In the genomic region with DNA sequence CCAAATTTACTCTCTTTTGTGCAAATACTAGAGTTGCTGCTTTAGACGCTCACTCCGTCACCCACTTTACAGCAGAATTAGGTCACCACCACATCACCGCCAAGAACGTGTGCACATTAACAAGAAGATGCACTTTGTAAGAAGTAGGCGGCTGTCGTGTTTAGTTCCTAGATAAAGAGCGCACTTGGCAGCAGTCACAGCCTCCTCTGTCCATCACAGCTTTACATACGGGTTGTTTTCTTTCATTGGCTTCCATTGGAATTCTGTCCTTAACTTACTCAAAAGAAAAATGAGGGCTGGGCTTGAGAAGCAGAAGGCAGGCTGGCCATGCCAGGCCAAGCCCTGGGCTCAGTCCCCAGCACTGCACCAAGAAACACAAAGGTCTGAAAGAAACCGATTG, we compare ENCODE assay signal across 16 mouse cellular contexts. TPM values are rescaled to one million over a fixed set of nuclear protein-coding genes. Genes with fewer than 3 reads are reported as not detected.
DNase-seq lines count a peak whose midpoint lies in the region; ATAC-seq and TF ChIP-seq lines count a peak whose summit lies in the region.
"Had no signal": no experiment of that assay in that cellular context is flagged by ENCODE, and none has a peak within 500 bp of the region (broad histone marks: within the 10 kb centered on the region; RNA-seq: fewer than 3 reads in every experiment).

No protein-coding gene starts in this region.

- no peak for TF ChIP-seq EP300 in heart, postnatal 0 days (IDR thresholded peaks at IDR 0.05; ENCODE audit: low read depth)

- no peaks in the 10 kb centered on the region for H3K27me3 ChIP-seq in heart, postnatal 0 days (ENCODE audit: control insufficient read depth, insufficient read depth, low read length)
- no peaks in the 10 kb centered on the region for H3K27me3 ChIP-seq in heart, embryonic 12.5 days (replicated peaks)
- H3K27me3 ChIP-seq in midbrain, embryonic 14.5 days (ENCODE audit: control insufficient read depth, insufficient read depth, low read length) = no peaks in the 10 kb centered on the region
- no peaks in the 10 kb centered on the region for H3K27me3 ChIP-seq in midbrain, embryonic 10.5 days (ENCODE audit: low read depth, poor library complexity, severe bottlenecking)
- H3K27me3 ChIP-seq in neural tube, embryonic 15.5 days (replicated peaks) = no peaks in the 10 kb centered on the region
- H3K27me3 ChIP-seq: embryonic facial prominence, embryonic 13.5 days; limb, embryonic 15.5 days had no signal

- H3K9ac ChIP-seq in heart, postnatal 0 days (replicated peaks; ENCODE audit: low read depth, low read length) = no peak overlapping the region
- H3K9ac ChIP-seq in heart, embryonic 12.5 days = no peak overlapping the region
- no peak overlapping the region for H3K9ac ChIP-seq in midbrain, embryonic 14.5 days (replicated peaks; ENCODE audit: low read length)
- H3K9ac ChIP-seq in neural tube, embryonic 15.5 days (replicated peaks) = no peak overlapping the region
- H3K9ac ChIP-seq: embryonic facial prominence, embryonic 13.5 days; limb, embryonic 15.5 days had no signal

- no peak for TF ChIP-seq CTCF in heart, postnatal 0 days (IDR thresholded peaks at IDR 0.05; ENCODE audit: low read depth)

- no peak overlapping the region for H3K4me2 ChIP-seq in heart, postnatal 0 days (ENCODE audit: low read depth, low read length)
- H3K4me2 ChIP-seq in heart, embryonic 12.5 days = no peak overlapping the region
- no peak overlapping the region for H3K4me2 ChIP-seq in midbrain, embryonic 14.5 days (ENCODE audit: low read length)
- H3K4me2 ChIP-seq in neural tube, embryonic 15.5 days = no peak overlapping the region
- H3K4me2 ChIP-seq: embryonic facial prominence, embryonic 13.5 days; limb, embryonic 15.5 days had no signal

- H3K4me1 ChIP-seq in heart, postnatal 0 days (ENCODE audit: control insufficient read depth, insufficient read depth) = peaks cover 11% of the 10 kb centered on the region
- H3K4me1 ChIP-seq in heart, embryonic 12.5 days (replicated peaks) = peaks cover 14% of the 10 kb centered on the region
- H3K4me1 ChIP-seq in midbrain, embryonic 14.5 days (ENCODE audit: control insufficient read depth, insufficient read depth, low read length) = no peaks in the 10 kb centered on the region
- peaks cover 10% of the 10 kb centered on the region; the same call in 1 of the 2 replicates for H3K4me1 ChIP-seq in midbrain, embryonic 10.5 days
- H3K4me1 ChIP-seq in neural tube, embryonic 15.5 days = peaks cover 10% of the 10 kb centered on the region
- H3K4me1 ChIP-seq: limb, embryonic 15.5 days had no signal

- 22% methylated on average over 9 of the region's 9 CpGs for WGBS in heart, postnatal 0 days
- WGBS in heart, embryonic 12.5 days = 41% methylated on average over 9 of the region's 9 CpGs
- WGBS in midbrain, embryonic 14.5 days = 64% methylated on average over 9 of the region's 9 CpGs
- WGBS in midbrain, embryonic 10.5 days = 88% methylated on average over 9 of the region's 9 CpGs
- WGBS in neural tube, embryonic 15.5 days = 62% methylated on average over 9 of the region's 9 CpGs

- H3K4me3 ChIP-seq in heart, postnatal 0 days (ENCODE audit: low read depth, low read length) = no peak overlapping the region
- H3K4me3 ChIP-seq in heart, embryonic 12.5 days = no peak overlapping the region
- no peak overlapping the region for H3K4me3 ChIP-seq in midbrain, embryonic 14.5 days (replicated peaks; ENCODE audit: low read depth, low read length)
- H3K4me3 ChIP-seq in midbrain, embryonic 10.5 days = no peak overlapping the region
- no peak overlapping the region for H3K4me3 ChIP-seq in neural tube, embryonic 15.5 days (replicated peaks)
- H3K4me3 ChIP-seq: embryonic facial prominence, embryonic 13.5 days; limb, embryonic 15.5 days had no signal

- no peaks in the 10 kb centered on the region for H3K9me3 ChIP-seq in heart, postnatal 0 days (replicated peaks; ENCODE audit: control insufficient read depth, low read length)
- H3K9me3 ChIP-seq in heart, embryonic 12.5 days (replicated peaks) = no peaks in the 10 kb centered on the region
- no peaks in the 10 kb centered on the region for H3K9me3 ChIP-seq in midbrain, embryonic 14.5 days (ENCODE audit: control insufficient read depth, low read length)
- H3K9me3 ChIP-seq in midbrain, embryonic 10.5 days (replicated peaks) = no peaks in the 10 kb centered on the region
- no peaks in the 10 kb centered on the region for H3K9me3 ChIP-seq in neural tube, embryonic 15.5 days (replicated peaks)
- H3K9me3 ChIP-seq: embryonic facial prominence, embryonic 13.5 days; G1E; limb, embryonic 15.5 days had no signal

- no peak for ATAC-seq in heart, postnatal 0 days (ENCODE audit: insufficient read depth, low read depth)
- ATAC-seq in heart, embryonic 12.5 days (ENCODE audit: insufficient number of reproducible peaks, low FRiP score) = no peak
- peak; percentile 24; the same call in 1 of the 2 replicates for ATAC-seq in midbrain, embryonic 14.5 days (ENCODE audit: low FRiP score, low TSS enrichment)
- peak; percentile 76 for ATAC-seq in neural tube, embryonic 15.5 days (ENCODE audit: low FRiP score)

- H3K36me3 ChIP-seq in heart, postnatal 0 days (replicated peaks; ENCODE audit: control insufficient read depth, insufficient read depth, low read length) = no peaks in the 10 kb centered on the region
- no peaks in the 10 kb centered on the region for H3K36me3 ChIP-seq in heart, embryonic 12.5 days
- H3K36me3 ChIP-seq in midbrain, embryonic 14.5 days (ENCODE audit: control insufficient read depth, insufficient read depth, low read length) = no peaks in the 10 kb centered on the region
- no peaks in the 10 kb centered on the region for H3K36me3 ChIP-seq in midbrain, embryonic 10.5 days
- no peaks in the 10 kb centered on the region for H3K36me3 ChIP-seq in neural tube, embryonic 15.5 days
- H3K36me3 ChIP-seq: embryonic facial prominence, embryonic 13.5 days; G1E; limb, embryonic 15.5 days had no signal

- DNase-seq in heart, postnatal 0 days (ENCODE audit: low spot score) = peak; percentile 49
- peak; percentile 43 for DNase-seq in midbrain, embryonic 14.5 days
- DNase-seq in midbrain, embryonic 10.5 days (ENCODE audit: low spot score) = no peak
- DNase-seq in brain, embryonic 18.5 days (ENCODE audit: low read depth, low spot score) = peak; percentile 14
- DNase-seq in gastrocnemius, postnatal 25 days = no peak
- DNase-seq: adrenal gland, postnatal 25 days; cerebellum, postnatal 25 days; kidney, adult 2 months; kidney, postnatal 36 days; layer of hippocampus, postnatal 36 days; lung, adult 2 months had no signal

- no peak overlapping the region for H3K27ac ChIP-seq in heart, postnatal 0 days (ENCODE audit: low read depth)
- H3K27ac ChIP-seq in heart, embryonic 12.5 days (ENCODE audit: poor library complexity, severe bottlenecking) = no peak overlapping the region
- H3K27ac ChIP-seq in midbrain, embryonic 14.5 days (replicated peaks; ENCODE audit: low read depth, low read length) = no peak overlapping the region
- no peak overlapping the region for H3K27ac ChIP-seq in midbrain, embryonic 10.5 days (replicated peaks)
- H3K27ac ChIP-seq in neural tube, embryonic 15.5 days (replicated peaks) = peak overlapping the region; percentile 34; the same call in 1 of the 2 replicates
- H3K27ac ChIP-seq: embryonic facial prominence, embryonic 13.5 days; limb, embryonic 15.5 days had no signal

RNA-seq across cellular contexts. Expression of gene Kif1b, which starts 11.6 kb away (rescaled TPM):
- 62.9 and 63.3 TPM in 2 replicates for total RNA-seq in heart, postnatal 0 days (2014; rRNA removed; ENCODE audit: low replicate concordance)
- 44.2 and 45.0 TPM in 2 replicates for polyA plus RNA-seq in heart, postnatal 0 days (2015; fragmentation: Nextera tagmentation; extraction: Ambion mirVana)
- polyA plus RNA-seq in heart, embryonic 12.5 days (2016; fragmentation: Nextera tagmentation; extraction: Ambion mirVana) = 60.1 and 62.9 TPM in 2 replicates
- 152 and 202 TPM in 2 replicates for polyA plus RNA-seq in midbrain, embryonic 14.5 days (2014; fragmentation: Nextera tagmentation; extraction: Ambion mirVana)
- polyA plus RNA-seq in midbrain, embryonic 10.5 days (2016; fragmentation: Nextera tagmentation; extraction: Ambion mirVana) = 63.4 and 82.4 TPM in 2 replicates
- polyA plus RNA-seq in neural tube, embryonic 15.5 days (2015; fragmentation: Nextera tagmentation; extraction: Ambion mirVana) = 102 and 121 TPM in 2 replicates
- 100 to 1,000 TPM; 304 to 308 TPM for total RNA-seq in gastrocnemius, postnatal 25 days (2021)

Comparison
In these comparisons a context has a peak if more than half of its experiments do, and no peak if none do; other contexts are left out.
1. DNase-seq: peak in heart, postnatal 0 days (single experiment), midbrain, embryonic 14.5 days (single experiment) and brain, embryonic 18.5 days (single experiment); none in midbrain, embryonic 10.5 days (single experiment) and gastrocnemius, postnatal 25 days (single experiment).
2. ATAC-seq: peak in midbrain, embryonic 14.5 days (single experiment) and neural tube, embryonic 15.5 days (single experiment); none in heart, postnatal 0 days (single experiment) and heart, embryonic 12.5 days (single experiment).